Mouse (Mus musculus) retina, postnatal 1 day (tissue): ENCODE data around the gene Pdhx.

Source experiments
- DNase-seq: peaks from one replicate; pipeline ENCODE4 v3.0.0-alpha.2; 2012

Pdhx gene

GRCm38 (mm10) chr2:103073219-103073982 lies at the start of gene Pdhx, which contains the start of gene Apip:
Gene Pdhx (minus strand): TSS chr2:103073513.
Gene Apip (plus strand): TSS chr2:103073675.
- DNase-seq, result peak; percentile 99

GRCm38 (mm10) chr2:103119197-103119854 lies 46.0 kb upstream of the Pdhx start:
- peak; percentile 67 for DNase-seq

- peak; percentile 65 for DNase-seq
Measured at GRCm38 (mm10) chr2:103118324-103119196, 45.2 kb upstream of the Pdhx start.

- DNase-seq, result no peak
Measured at GRCm38 (mm10) chr2:103117212-103117611, 43.9 kb upstream of the Pdhx start.

- DNase-seq, result no peak
Measured at GRCm38 (mm10) chr2:103111669-103112068, 38.4 kb upstream of the Pdhx start.

GRCm38 (mm10) chr2:103106172-103106571 lies 32.9 kb upstream of the Pdhx start:
- no peak for DNase-seq

GRCm38 (mm10) chr2:103102595-103102994 lies 29.3 kb upstream of the Pdhx start:
- no peak for DNase-seq

- DNase-seq, result no peak
Measured at GRCm38 (mm10) chr2:103089521-103089920, 16.2 kb upstream of the Pdhx start.

GRCm38 (mm10) chr2:103088099-103088498 lies 14.8 kb upstream of the Pdhx start:
- peak; percentile 23 for DNase-seq

- DNase-seq, result peak; percentile 71
Measured at GRCm38 (mm10) chr2:103086432-103086831, 13.1 kb upstream of the Pdhx start.

- no peak for DNase-seq
Measured at GRCm38 (mm10) chr2:103085633-103086032, 12.3 kb upstream of the Pdhx start.

- DNase-seq, result peak; percentile 42
Measured at GRCm38 (mm10) chr2:103084451-103084850, 11.1 kb upstream of the Pdhx start.

GRCm38 (mm10) chr2:103082853-103083252 lies 9.5 kb upstream of the Pdhx start:
- no peak for DNase-seq

GRCm38 (mm10) chr2:103081706-103082105 lies 8.4 kb upstream of the Pdhx start:
- no peak for DNase-seq

GRCm38 (mm10) chr2:103081117-103081516 lies 7.8 kb upstream of the Pdhx start:
- no peak for DNase-seq

- no peak for DNase-seq
Measured at GRCm38 (mm10) chr2:103070586-103070985, 2.7 kb downstream of the Pdhx start.

- DNase-seq, result no peak
Measured at GRCm38 (mm10) chr2:103069752-103070405, 3.4 kb downstream of the Pdhx start.

GRCm38 (mm10) chr2:103068602-103069001 lies 4.7 kb downstream of the Pdhx start:
- DNase-seq, result no peak

GRCm38 (mm10) chr2:103067552-103068207 lies 5.6 kb downstream of the Pdhx start:
- DNase-seq, result no peak

GRCm38 (mm10) chr2:103066683-103067551 lies 6.4 kb downstream of the Pdhx start:
- no peak for DNase-seq

GRCm38 (mm10) chr2:103062865-103063264 lies 10.4 kb downstream of the Pdhx start:
- peak; percentile 78 for DNase-seq
